Mouse (Mus musculus) kidney, postnatal 14 days (tissue): ENCODE measurements around the gene Slc39a11.

Source experiments
- DNase-seq: peaks from one replicate; pipeline ENCODE4 v3.0.0; 2022; ENCODE audit warnings: mixed read lengths

The Slc39a11 gene

DNA sequence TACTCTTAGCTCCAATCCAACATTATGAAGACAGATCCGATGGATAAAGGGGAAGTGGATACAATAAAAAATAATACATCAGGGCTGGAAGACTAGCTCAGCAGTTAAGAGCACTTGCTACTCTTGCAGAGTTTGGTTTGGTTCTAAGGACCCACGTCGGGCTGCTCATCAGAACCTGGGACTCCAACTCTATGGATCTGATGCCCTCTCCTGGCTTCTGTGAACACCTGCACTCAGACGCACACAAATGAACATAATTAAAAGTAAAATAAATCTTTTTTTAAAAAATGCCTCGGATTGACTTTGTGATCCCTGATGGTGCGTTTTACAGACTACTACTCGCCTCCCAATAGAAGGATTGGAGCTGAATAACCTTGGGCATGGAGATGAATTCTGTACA lies 19.2 kb downstream of the Slc39a11 start:
- no peak for DNase-seq

GRCm38 (mm10) chr11:113627785-113628184 lies 22.1 kb downstream of the Slc39a11 start:
- DNase-seq, result no peak

DNA sequence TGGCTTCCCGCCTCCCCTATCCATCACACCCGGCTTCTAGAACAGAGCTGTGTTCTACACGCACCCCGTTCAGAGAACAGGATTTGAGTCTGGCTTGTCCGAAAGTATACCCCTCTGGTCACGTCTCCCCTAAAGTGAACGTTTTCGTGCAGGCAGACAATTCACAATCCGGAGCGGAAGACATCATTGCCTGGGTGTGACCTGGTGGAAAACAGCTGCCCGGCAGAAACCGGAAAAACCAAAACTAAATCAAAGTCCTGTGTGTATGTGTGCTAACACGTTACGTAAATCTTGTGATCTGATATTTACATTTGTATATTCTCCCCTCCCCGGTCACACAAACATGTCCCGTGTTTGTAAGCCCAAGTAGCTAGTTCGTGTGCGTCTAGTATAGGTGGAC lies 24.4 kb downstream of the Slc39a11 start:
- DNase-seq, result no peak

DNA sequence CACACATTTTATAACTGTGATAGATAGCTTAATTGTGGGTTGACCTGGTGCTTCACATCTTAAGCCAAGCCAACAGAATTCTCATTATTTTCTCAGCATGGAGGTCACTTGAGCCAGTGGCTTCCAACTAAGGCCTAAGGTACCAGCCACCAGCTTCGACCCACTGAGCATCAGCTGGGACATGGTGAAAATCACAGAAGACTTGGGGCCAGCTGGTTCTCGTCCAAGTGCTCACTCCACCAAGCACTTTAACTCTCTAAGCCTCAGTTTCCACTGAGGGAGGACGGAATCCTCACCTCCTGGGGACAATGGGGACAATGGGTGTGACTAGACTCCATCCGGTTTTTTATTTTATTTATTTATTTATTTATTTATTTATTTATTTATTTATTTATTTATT lies 27.9 kb downstream of the Slc39a11 start:
- no peak for DNase-seq

- no peak for DNase-seq
These were observed 28.9 kb downstream of the Slc39a11 start for GRCm38 (mm10) chr11:113621001-113621400.

DNA sequence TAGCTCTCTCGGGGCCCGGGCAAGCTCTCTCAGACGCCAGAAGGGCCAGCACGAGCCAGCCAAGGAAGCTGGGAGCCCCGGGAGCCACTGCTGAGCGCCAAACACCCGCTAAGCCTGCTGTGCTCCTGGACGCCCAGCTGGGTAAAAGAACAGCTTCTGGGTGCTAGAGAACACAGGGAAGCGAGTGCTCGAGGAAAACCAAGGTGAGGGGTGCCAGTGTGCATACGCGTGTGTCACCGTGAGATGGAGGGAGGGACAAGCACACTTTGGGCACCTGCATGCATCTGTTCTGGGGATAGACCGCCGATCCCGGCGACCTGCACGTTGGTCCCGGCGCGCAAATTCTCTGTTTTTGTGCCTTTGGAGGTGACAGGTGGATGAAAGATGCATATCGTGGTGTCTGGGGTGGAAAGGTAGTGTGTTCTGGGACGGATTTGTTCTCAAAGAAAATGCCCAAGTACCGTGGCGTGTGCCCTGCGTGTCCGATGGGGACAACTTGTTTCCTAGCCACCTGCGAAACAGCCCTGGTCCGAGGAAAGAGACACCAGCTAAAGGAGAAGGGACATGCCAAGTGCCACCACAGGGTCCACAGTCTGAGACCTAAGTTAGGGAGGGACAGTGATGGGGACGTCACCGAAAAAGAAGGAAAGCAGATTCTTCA lies 30.3 kb downstream of the Slc39a11 start:
- no peak for DNase-seq

- DNase-seq, result peak; percentile 86
These were observed 31.0 kb downstream of the Slc39a11 start, which contains the start of gene Sstr2 for GRCm38 (mm10) chr11:113618672-113619419. Sstr2 (plus strand) TSS chr11:113619342.

- DNase-seq, result no peak
These were observed 31.6 kb downstream of the Slc39a11 start for GRCm38 (mm10) chr11:113618303-113618671.

- peak; percentile 72 for DNase-seq
These were observed 32.6 kb downstream of the Slc39a11 start for GRCm38 (mm10) chr11:113617132-113617911.

DNA sequence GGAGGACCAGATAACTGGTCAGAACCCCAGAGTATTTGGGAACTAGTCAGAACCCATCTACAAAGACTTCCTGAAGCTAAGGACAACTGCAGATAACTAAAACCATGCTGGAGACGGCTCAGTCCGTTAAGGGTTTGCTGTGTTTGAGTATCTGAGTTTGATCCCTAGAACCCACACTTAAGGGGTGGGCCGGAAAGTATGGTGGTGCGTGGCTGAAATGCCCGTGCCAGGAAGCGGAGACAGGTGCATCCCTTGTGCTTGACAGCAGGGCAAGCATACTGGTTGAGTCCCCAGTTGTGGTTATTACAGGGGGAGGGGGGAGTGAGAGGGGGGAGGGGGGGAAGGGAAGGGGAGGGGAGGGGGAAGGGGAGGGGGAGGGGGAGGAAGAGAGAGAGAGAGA lies 35.4 kb downstream of the Slc39a11 start:
- no peak for DNase-seq

GRCm38 (mm10) chr11:113611664-113612611 lies 37.9 kb downstream of the Slc39a11 start:
- DNase-seq, result peak; percentile 29

DNA sequence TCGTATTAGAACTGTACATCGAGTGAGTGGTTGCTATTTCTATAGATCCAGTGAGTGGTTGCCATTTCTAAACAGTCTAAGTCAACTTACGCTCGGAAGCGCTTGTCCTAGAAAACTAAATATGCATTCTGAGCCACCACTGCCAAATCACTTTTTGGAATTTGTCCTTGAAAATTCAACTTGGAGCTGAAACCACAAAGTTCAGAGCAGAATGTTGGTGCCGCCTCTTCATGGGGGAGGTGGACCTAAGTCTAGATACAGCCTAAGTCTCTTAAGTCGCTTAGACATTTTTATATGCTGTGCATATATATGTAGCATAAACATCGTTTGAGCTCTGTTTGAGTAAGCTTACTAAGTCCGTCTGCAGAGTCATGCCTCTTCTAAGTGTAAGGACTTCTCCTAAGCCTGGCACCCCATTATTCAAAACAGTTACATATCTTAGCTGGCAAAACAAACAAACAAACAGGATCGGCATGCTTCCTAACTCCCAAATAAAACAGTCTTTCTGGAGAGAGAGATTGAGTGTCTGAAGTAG lies 38.7 kb downstream of the Slc39a11 start:
- no peak for DNase-seq

DNA sequence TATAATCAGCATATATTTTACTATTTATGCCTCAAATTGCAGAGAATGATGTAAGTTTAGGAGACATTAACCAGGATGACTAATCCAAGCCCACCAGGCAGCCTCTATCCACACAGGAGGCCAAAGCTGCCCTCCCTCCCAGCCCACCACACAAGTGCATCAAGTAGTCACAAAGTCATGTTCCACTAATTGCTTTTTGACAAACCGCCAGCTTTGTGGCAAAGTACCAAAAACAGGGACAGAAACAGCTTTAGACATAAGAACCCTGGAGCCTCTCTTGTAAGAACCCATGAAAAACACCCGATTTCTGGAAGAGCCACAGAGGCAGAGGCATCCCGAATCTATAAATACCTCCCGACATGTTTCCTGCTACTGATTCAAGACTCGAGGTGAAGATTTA lies 39.6 kb downstream of the Slc39a11 start:
- peak; percentile 54 for DNase-seq

GRCm38 (mm10) chr11:113609581-113609980 lies 40.3 kb downstream of the Slc39a11 start:
- DNase-seq, result no peak

- DNase-seq, result no peak
These were observed 42.3 kb downstream of the Slc39a11 start for GRCm38 (mm10) chr11:113607556-113607955.

GRCm38 (mm10) chr11:113601616-113602343 lies 48.1 kb downstream of the Slc39a11 start:
- no peak for DNase-seq

DNA sequence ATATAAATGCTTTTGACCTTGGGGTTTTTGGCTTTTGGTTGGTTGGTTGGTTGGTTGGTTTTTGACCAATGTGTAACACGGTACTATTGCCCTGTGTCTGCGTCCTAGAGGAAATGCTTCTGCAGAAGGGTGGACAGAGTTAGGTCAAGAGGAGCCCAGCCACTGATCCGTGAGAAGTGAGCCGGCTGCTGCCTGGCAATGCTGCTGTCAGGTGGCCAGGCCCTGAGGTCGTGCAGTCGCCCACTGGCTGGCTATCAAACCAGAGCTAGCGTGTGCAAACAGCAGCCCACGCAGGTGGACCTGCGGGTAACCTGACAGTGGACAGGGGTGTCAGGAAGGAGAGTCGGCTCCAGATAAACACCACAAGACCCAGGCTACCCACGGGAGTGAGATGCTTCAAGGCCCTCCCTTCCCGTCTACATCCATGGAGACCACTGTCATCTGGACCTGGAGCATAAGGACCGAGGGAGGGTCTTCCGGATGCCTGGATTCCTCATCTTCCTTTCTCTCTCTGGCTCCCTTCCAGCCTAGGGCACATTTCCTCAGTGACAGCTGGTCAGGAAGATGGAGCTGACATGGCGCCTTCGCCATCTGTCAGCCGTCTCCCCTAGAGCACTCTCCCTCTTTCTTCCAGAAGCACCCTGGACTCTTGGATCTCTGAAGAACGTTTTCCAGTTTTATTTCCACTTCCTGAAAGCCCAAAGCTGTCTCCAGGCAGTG lies 49.2 kb downstream of the Slc39a11 start:
- DNase-seq, result peak; percentile 14

- DNase-seq, result no peak
These were observed 52.2 kb downstream of the Slc39a11 start for GRCm38 (mm10) chr11:113597632-113598031.

DNA sequence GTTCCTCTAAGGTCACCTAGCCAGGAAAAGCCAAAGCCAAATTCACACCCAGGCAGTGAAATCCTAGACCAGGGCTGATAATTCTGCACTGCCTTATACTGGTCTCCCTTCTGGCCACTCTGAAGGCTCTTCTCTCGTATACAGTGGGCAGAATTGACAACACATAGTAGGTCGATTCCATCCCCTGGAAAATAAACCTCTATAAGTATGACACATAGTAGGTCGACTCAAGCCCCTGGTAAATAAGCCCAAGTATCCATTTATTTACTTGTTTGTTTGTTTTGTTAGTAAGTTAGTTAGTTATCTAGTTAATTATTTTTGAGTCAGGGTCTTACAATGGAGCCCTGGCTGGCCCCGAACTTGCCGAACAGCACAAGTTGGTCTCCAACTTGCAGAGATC lies 54.7 kb downstream of the Slc39a11 start:
- DNase-seq, result no peak

GRCm38 (mm10) chr11:113588936-113589335 lies 60.9 kb downstream of the Slc39a11 start:
- DNase-seq, result no peak

DNA sequence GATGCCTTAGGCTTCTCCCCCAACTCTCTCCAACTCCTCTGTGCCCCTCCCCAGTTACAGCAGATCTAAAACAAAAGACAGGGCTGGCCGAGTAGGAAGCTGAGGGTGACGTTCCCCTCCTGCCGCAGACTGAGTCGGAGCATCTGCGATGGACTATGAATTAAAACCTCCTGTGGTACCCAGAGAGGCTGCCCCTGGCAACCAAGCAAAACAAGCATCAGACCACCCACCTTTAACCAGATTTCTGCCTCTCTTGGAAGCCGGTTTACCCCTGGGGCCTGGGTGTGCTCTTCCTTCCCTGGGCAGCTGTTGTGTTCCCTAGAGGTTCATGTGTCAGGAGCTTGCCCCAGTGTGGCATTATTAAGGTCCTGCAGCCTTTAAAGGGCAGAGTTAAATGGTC lies 63.5 kb downstream of the Slc39a11 start:
- DNase-seq, result no peak
